Mouse (Mus musculus): Measurements from ENCODE around the gene Olfr745.

Olfr745 gene

GRCm38 (mm10) chr14:50639088-50639487 lies at the start of gene Olfr745:
TSS of gene Olfr745 (plus strand) at chr14:50639388.
- DNase-seq = no peak

GRCm38 (mm10) chr14:50614579-50614978 lies 24.6 kb upstream of the Olfr745 start, which contains the start of gene Olfr744:
TSS of gene Olfr744 (plus strand) at chr14:50614879.
- DNase-seq = no peak

GRCm38 (mm10) chr14:50646783-50647182 lies 7.6 kb downstream of the Olfr745 start, which contains the start of gene Olfr746:
TSS of gene Olfr746 (plus strand) at chr14:50647083.
- DNase-seq = no peak

- DNase-seq = no peak
Observed at GRCm38 (mm10) chr14:50693106-50693505, 53.9 kb downstream of the Olfr745 start, which contains the start of gene Olfr747. TSS of gene Olfr747 (minus strand) at chr14:50693206.

All from right cerebral cortex, postnatal 4 days (tissue).